24 mouse cellular contexts compared by ENCODE assay signal in genomic region chr5:114530337-114530736, GRCm38 (mm10).
"Had no signal": no experiment of that assay in that cellular context is flagged by ENCODE, and none has a peak within 500 bp of the region (broad histone marks: within the 10 kb centered on the region; RNA-seq: fewer than 3 reads in every experiment).

No protein-coding gene starts in this region.

- H3K27ac ChIP-seq: kidney, embryonic 15.5 days; layer of hippocampus, adult 2 months; left cerebral cortex, adult 2 months; liver, embryonic 12.5 days; liver, embryonic 15.5 days; lung, embryonic 15.5 days; midbrain, embryonic 10.5 days; neural tube, embryonic 12.5 days had no signal

- H3K27me3 ChIP-seq: kidney, embryonic 15.5 days; liver, embryonic 12.5 days; liver, embryonic 15.5 days; lung, embryonic 15.5 days; neural tube, embryonic 12.5 days had no signal

- H3K36me3 ChIP-seq: kidney, embryonic 15.5 days; liver, embryonic 12.5 days; liver, embryonic 15.5 days; lung, embryonic 15.5 days; midbrain, embryonic 10.5 days; neural tube, embryonic 12.5 days had no signal

- H3K4me2 ChIP-seq: kidney, embryonic 15.5 days; liver, embryonic 12.5 days; liver, embryonic 15.5 days; lung, embryonic 15.5 days; neural tube, embryonic 12.5 days had no signal

- ATAC-seq: liver, embryonic 12.5 days had no signal

- H3K9me3 ChIP-seq: kidney, embryonic 15.5 days; liver, embryonic 12.5 days; liver, embryonic 15.5 days; lung, embryonic 15.5 days; midbrain, embryonic 10.5 days; neural tube, embryonic 12.5 days had no signal

- H3K4me1 ChIP-seq: liver, embryonic 12.5 days; liver, embryonic 15.5 days; lung, embryonic 15.5 days; megakaryocyte, embryonic 14.5 days; midbrain, embryonic 10.5 days; neural tube, embryonic 12.5 days had no signal

- DNase-seq: kidney, adult 11 months; kidney, adult 8-10 months; kidney, postnatal 10 days; kidney, postnatal 4 days; layer of hippocampus, postnatal 36 days; liver; lung, adult 18-20 months; lung, postnatal 10 days; lung, postnatal 36 days; midbrain, embryonic 14.5 days; retina, postnatal 1 day; right cerebral cortex, postnatal 25 days; spleen, adult 18-20 months; thymus, adult 18-20 months; thymus, postnatal 36 days had no signal

- H3K9ac ChIP-seq: kidney, embryonic 15.5 days; liver, embryonic 12.5 days; liver, embryonic 15.5 days; lung, embryonic 15.5 days; neural tube, embryonic 12.5 days had no signal

- H3K4me3 ChIP-seq: kidney, embryonic 15.5 days; layer of hippocampus, adult 2 months; left cerebral cortex, adult 2 months; liver, embryonic 12.5 days; liver, embryonic 15.5 days; lung, embryonic 15.5 days; megakaryocyte, embryonic 14.5 days; midbrain, embryonic 10.5 days; neural tube, embryonic 12.5 days had no signal
